Mouse (Mus musculus): ENCODE results near the gene Galk1. TPM values are rescaled to one million over a fixed set of nuclear protein-coding genes. Genes with fewer than 3 reads are reported as not detected.
A peak's percentile ranks its signal among the peaks of the same experiment; 100 is the strongest.

The Galk1 gene
- polyA plus RNA-seq, 1 experiment from 2014 or later: 174 TPM

DNA sequence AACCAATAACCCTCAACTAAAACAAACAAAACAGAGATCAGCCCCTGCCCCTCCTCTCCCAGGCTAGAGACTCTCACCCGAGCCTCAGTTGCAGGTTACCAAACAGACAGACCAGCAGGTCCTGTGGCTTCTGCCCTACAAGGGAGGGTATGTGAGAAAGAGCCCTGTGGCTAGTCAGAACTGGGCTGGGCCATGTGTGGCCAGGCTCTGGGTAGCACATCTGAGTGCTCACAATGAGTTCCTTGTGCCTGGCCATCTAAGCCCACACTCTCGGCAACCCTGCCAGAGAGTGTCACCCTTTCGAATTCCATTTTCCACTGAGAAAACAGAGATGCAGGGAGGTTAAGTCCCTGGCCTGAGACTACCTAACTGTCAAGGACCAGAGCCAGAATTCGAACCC, 20.4 kb downstream of the Galk1 start:
- Histone ChIP-seq H3K9ac (no peak overlapping the region), H3K36me3 (no peaks in the 10 kb centered on the region), H3K27ac (no peak overlapping the region), H3K27me3 (peaks cover 10% of the 10 kb centered on the region; the same call in 1 of the 2 replicates), H3K9me3 (no peaks in the 10 kb centered on the region), H3K4me2 (no peak overlapping the region), H3K4me3 (no peak overlapping the region), H3K4me1 (no peaks in the 10 kb centered on the region)
- ATAC-seq (ENCODE audit: insufficient number of reproducible peaks, low FRiP score, low TSS enrichment, low read depth): no peak
- 61% methylated on average over 4 of the region's 4 CpGs for WGBS

DNA sequence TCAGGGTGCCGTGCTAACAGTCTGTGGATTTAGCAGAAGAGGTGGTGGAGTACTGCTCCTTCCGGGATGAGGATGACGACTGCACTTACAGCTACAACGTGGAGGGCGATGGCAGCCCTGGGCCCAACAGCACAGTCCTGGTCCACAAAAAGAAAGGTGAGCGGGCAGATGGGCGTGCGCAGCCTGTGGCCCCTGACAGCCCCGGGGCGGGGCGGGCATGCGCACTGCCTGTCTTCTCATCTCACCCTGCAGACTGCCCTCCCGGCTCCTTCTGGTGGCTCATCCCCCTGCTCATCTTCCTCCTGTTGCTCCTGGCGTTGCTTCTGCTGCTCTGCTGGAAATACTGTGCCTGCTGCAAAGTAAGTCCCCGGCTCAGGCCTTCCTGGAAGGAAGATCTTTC, 22.8 kb downstream of the Galk1 start:
- peak overlapping the region; percentile 9; the same call in 1 of the 2 replicates for H3K4me3 ChIP-seq
- no peaks in the 10 kb centered on the region for H3K9me3 ChIP-seq
- 31% methylated on average over 15 of the region's 15 CpGs for WGBS
- no peak overlapping the region for H3K4me2 ChIP-seq
- H3K9ac ChIP-seq: no peak overlapping the region
- no peak overlapping the region for H3K27ac ChIP-seq
- H3K27me3 ChIP-seq: peaks cover 10% of the 10 kb centered on the region; the same call in 1 of the 2 replicates
- H3K36me3 ChIP-seq: no peaks in the 10 kb centered on the region
- ATAC-seq (ENCODE audit: insufficient number of reproducible peaks, low FRiP score, low TSS enrichment, low read depth): no peak
- no peaks in the 10 kb centered on the region for H3K4me1 ChIP-seq

DNA sequence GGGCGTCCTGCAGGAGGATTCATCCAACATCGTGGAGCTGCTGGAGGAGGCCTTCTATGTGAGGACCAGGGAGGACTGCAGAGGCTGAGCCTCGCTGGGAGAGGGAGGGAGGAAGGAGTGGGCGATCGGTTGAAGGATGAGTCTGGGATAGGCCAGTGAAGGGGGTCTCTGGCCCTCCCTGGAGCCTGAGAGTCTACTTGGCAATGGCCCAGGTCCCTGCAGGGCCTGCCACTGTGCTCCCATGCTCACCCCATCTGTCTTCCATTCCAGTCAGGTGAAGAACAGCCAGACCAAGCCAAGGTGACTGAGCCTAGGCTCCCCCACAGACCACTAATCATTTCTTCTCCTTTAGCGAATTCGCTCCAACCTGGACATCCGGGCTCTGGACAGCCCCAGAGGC, 29.2 kb downstream of the Galk1 start:
- no peak overlapping the region for H3K4me2 ChIP-seq
- no peak for ATAC-seq (ENCODE audit: insufficient number of reproducible peaks, low FRiP score, low TSS enrichment, low read depth)
- no peak overlapping the region for H3K4me3 ChIP-seq
- whole genome bisulfite sequencing: 75% methylated on average over 8 of the region's 8 CpGs
- H3K36me3 ChIP-seq: no peaks in the 10 kb centered on the region
- no peaks in the 10 kb centered on the region for H3K4me1 ChIP-seq
- 0 out of 2 replicates have a peak, but pooled peaks cover 2% of the 10 kb centered on the region for H3K27me3 ChIP-seq
- no peak overlapping the region for H3K9ac ChIP-seq
- H3K9me3 ChIP-seq: no peaks in the 10 kb centered on the region
- no peak overlapping the region for H3K27ac ChIP-seq

DNA sequence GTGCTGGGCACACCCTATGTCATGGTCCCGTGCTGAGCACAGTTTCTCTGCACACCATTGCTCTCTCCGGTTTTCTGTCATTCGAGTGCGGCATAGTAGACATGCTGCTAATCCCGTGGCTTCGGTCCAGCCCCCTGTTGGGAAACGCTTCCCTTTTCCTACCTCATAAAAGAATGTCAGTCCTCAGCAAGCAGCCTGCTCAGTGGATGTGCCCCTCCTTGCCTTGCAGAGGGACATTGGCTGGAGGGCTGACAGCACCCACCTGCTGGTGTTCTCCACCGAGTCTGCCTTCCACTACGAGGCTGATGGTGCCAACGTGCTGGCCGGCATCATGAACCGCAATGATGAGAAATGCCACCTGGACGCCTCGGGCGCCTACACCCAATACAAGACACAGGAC, 30.0 kb downstream of the Galk1 start:
- no peak overlapping the region for H3K4me2 ChIP-seq
- ATAC-seq (ENCODE audit: insufficient number of reproducible peaks, low FRiP score, low TSS enrichment, low read depth): no peak
- no peaks in the 10 kb centered on the region for H3K9me3 ChIP-seq
- H3K4me1 ChIP-seq: no peaks in the 10 kb centered on the region
- H3K27ac ChIP-seq: no peak overlapping the region
- peaks cover 9% of the 10 kb centered on the region; the same call in 1 of the 2 replicates for H3K27me3 ChIP-seq
- H3K36me3 ChIP-seq: no peaks in the 10 kb centered on the region
- 88% methylated on average over 15 of the region's 15 CpGs for WGBS
- no peak overlapping the region for H3K9ac ChIP-seq
- H3K4me3 ChIP-seq: no peak overlapping the region

DNA sequence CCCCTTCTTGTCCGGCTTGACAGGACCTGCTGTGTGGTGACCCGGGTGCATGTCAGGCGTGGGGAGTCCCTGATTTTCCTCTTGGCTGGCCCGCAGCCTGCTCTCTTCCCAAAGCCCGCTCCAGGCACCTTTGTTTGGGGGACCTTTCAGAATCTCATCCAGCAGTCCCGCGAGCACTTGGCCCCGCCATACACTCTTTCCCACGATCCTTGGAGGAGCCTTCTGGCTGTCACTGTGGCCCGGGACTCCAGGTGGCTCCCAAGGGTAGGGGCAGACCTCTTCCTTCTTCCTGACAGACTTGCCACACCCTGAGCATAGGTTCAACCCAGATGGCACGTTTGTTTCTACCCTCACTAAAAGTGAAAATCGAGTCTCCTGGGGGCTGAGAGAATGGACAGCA, 37.0 kb downstream of the Galk1 start:
- H3K9me3 ChIP-seq: no peaks in the 10 kb centered on the region
- peaks cover 48% of the 10 kb centered on the region for H3K27me3 ChIP-seq
- no peak for ATAC-seq (ENCODE audit: insufficient number of reproducible peaks, low FRiP score, low TSS enrichment, low read depth)
- H3K9ac ChIP-seq: 0 out of 2 replicates have a peak overlapping the region, but pooled peaks have one; percentile 23
- no peaks in the 10 kb centered on the region for H3K36me3 ChIP-seq
- H3K4me1 ChIP-seq: peaks cover 12% of the 10 kb centered on the region
- peak overlapping the region; percentile 49 for H3K4me3 ChIP-seq
- peak overlapping the region; percentile 40 for H3K27ac ChIP-seq
- 30% methylated on average over 12 of the region's 12 CpGs for WGBS
- peak overlapping the region; percentile 86 for H3K4me2 ChIP-seq

DNA sequence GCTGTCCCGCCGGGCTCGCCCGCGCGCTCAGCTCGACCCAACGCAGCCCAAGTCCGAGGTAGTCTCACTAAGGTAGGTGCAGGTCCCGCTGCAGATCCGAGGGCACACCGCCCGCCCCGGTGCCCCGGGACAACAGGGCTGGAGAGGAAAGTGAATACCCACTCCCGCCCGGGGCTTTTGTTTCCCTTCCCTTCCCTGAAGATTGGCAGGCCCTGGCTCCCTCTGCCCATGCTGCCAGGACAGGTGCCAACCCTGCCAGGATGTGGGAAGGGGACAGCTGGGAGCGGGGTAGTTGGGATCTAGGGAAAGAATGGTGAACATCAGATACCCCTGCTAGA, 37.5 kb downstream of the Galk1 start:
- Histone ChIP-seq H3K27ac (peak overlapping the region; percentile 40), H3K36me3 (no peaks in the 10 kb centered on the region), H3K27me3 (peaks cover 48% of the 10 kb centered on the region), H3K4me2 (peak overlapping the region; percentile 86), H3K4me1 (peaks cover 12% of the 10 kb centered on the region), H3K4me3 (peak overlapping the region; percentile 49), H3K9me3 (no peaks in the 10 kb centered on the region), H3K9ac (0 out of 2 replicates have a peak overlapping the region, but pooled peaks have one; percentile 23)
- no peak for ATAC-seq (ENCODE audit: insufficient number of reproducible peaks, low FRiP score, low TSS enrichment, low read depth)
- 3% methylated on average over 18 of the region's 18 CpGs for WGBS

DNA sequence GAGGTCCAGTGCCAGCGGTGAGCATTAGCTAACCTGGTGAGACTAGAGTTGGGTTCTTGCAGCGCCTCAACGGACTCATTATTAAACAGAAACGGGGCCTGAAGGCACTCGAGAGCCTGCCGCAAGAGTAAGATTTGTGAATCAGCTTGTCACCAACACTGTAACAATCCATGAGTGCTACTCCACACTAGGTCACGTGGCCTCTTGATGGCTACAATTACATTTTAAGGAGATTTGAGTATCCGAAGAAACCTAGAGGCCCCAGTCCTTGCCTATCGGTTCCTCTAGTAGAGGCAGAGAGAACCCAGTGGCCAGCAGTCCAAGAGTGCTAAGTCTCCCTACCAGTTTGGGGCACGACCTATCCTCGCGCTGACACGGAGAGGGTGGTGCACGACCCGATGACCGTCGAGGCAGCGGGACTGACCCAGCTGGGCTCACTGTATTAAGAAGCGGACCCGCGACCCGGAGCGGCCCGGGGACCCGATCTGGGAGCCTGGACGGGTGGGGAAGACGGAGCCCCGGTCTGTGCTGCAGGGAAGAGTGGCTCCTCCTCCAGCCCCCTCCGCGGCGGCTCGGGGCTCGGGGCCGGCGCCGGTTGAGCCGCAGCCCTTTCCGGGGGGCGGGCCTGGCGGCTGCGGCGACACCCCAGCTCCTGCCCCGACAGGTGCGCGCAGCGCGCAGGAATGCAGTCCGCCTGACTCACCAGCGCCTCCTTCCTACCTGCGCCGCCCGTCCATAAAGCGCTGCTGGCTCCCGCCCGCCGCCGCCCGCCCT, 38.0 kb downstream of the Galk1 start, which contains the start of gene Itgb4:
Itgb4 (plus strand) TSS at position 401 of the 774 bp plus-strand sequence.
- Histone ChIP-seq H3K9ac (0 out of 2 replicates have a peak within 1 kb of the TSS, but pooled peaks have one; percentile 23), H3K27ac (peak within 1 kb of the TSS; percentile 40), H3K36me3 (no peaks in the 10 kb centered on the region), H3K9me3 (no peaks in the 10 kb centered on the region), H3K27me3 (peaks cover 48% of the 10 kb centered on the region), H3K4me1 (peaks cover 14% of the 10 kb centered on the region), H3K4me3 (peak within 1 kb of the TSS; percentile 49), H3K4me2 (peak within 1 kb of the TSS; percentile 86)
- WGBS: 8% methylated on average over 56 of the region's 58 CpGs
- 0 out of 2 replicates have a peak, but pooled peaks have one; percentile 19 for ATAC-seq (ENCODE audit: insufficient number of reproducible peaks, low FRiP score, low TSS enrichment, low read depth)

DNA sequence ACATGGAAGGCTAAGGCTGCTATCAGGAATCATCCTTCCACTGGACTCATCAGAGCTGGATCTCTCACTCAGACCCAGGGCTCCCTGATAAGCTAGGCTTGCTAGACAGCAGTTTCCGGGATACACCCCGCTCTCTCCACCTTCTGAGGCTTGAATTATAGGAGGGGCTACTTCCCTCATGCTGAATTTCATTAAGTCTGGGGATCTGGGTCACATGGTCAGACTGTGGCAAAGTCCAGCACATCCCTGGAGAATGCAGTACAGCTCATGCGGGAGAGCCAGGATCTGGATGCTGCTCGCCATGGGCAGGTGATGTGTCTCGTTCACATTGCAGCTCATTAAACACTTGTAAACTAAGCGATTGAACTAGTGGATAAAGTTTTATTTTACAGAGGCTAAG, 41.5 kb downstream of the Galk1 start:
- Histone ChIP-seq H3K9me3 (no peaks in the 10 kb centered on the region), H3K9ac (no peak overlapping the region), H3K4me1 (peaks cover 14% of the 10 kb centered on the region), H3K27ac (no peak overlapping the region), H3K4me3 (no peak overlapping the region), H3K27me3 (peaks cover 26% of the 10 kb centered on the region), H3K36me3 (peaks cover 11% of the 10 kb centered on the region), H3K4me2 (no peak overlapping the region)
- 69% methylated on average over 6 of the region's 6 CpGs for WGBS
- no peak for ATAC-seq (ENCODE audit: insufficient number of reproducible peaks, low FRiP score, low TSS enrichment, low read depth)

DNA sequence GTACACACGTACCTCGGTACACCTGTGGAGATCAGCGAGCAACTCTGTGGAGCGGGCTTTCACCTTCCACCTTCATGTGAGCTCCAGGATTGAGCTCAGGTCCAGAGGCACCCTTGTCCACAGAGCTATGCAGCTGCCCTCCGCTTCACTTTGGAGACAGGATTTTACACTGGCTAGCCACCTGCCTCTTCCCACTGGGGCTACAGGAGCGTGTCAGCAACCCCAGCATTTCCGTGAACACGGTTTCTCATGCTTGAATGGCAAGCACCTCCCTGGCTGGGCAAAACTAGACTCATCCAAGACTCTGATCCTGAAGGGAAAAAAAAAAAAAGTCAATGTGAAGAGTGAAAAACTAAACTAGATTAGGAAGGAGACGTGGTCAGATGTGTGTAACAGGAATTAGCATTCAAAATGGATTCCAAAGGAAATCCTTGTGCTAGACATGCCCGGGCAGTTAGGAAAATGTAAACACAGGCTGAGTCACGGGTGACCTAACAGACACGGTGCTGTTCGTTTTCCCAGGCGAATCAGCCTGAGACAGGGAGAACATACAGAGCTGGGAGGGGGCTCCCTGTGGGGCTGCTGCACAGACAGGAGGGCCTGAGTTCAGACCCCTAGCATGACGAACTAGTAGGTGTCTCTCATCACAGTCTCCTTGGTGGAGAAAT, 42.4 kb downstream of the Galk1 start:
- no peak for ATAC-seq (ENCODE audit: insufficient number of reproducible peaks, low FRiP score, low TSS enrichment, low read depth)
- Histone ChIP-seq H3K9ac (no peak overlapping the region), H3K4me2 (no peak overlapping the region), H3K27ac (no peak overlapping the region), H3K9me3 (no peaks in the 10 kb centered on the region), H3K4me1 (peaks cover 14% of the 10 kb centered on the region), H3K4me3 (no peak overlapping the region), H3K36me3 (peaks cover 20% of the 10 kb centered on the region), H3K27me3 (peaks cover 17% of the 10 kb centered on the region)
- 59% methylated on average over 15 of the region's 15 CpGs for WGBS

DNA sequence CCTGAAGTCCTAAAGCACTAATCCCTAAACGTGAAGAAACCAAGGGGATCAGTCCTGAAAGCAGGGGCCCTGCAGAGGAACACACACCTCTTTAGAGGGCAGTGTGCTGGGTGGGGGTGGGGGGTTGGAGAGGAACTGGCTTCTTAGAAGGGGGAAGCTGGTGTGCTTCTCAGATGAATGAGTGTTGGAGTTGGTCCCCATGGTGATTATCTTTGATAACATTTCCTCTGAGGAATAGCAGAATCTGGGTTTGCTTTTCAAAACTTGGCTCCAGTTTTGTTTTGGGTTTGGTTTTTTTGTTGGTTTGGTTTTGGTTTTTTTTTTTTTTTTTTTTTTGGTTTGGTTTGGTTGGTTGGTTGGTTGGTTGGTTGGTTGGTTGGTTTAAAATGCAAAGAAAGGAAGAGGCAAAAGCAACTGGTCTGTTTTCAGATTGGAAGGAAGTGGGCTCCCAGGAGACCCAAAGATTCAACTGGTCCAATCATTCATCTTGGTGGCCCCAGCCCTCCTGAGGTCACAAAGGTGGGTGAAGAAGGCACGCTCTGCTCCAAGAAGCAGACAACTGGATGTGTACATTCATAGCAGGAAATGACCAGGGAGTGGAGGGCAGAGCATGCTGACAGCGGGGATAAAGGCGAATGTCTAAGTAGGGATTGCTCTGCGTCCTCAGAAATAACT, 43.7 kb downstream of the Galk1 start:
- Histone ChIP-seq H3K27me3 (peaks cover 5% of the 10 kb centered on the region), H3K4me1 (peaks cover 3% of the 10 kb centered on the region; the same call in 1 of the 2 replicates), H3K9me3 (no peaks in the 10 kb centered on the region), H3K27ac (no peak overlapping the region), H3K4me3 (no peak overlapping the region), H3K4me2 (no peak overlapping the region), H3K36me3 (peaks cover 33% of the 10 kb centered on the region), H3K9ac (no peak overlapping the region)
- 64% methylated on average over 5 of the region's 5 CpGs for WGBS
- no peak for ATAC-seq (ENCODE audit: insufficient number of reproducible peaks, low FRiP score, low TSS enrichment, low read depth)

DNA sequence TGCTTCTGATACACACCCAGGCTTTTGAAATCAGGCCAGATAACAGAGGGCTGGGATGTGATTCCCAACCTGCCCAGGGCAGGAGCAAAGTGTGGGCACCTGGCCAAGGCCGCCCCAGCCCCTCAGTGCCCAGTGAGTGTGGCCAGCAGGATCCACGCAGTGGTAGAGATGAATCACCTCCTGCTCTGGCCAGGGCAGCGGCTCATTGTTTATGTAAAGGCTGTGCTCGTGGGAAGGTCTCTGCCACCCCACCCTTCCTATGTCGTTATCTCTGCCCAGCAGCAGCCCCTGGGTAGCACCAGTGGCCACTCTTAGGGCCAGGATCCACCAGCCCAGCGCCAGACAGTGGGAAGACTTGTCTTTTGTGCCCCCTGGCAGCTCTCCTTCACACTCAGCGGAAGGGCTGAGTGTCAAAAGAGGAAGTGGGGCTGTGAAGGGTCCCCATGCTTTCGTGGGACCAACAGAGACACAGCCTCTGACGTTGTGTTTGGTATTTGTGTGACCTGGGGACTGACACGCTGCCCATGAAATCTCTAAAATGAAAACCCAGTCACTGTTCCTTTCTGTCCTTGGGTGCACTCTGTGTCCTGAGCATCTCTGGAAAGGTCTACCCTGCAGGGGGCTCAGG, 47.4 kb downstream of the Galk1 start:
- ATAC-seq (ENCODE audit: insufficient number of reproducible peaks, low FRiP score, low TSS enrichment, low read depth): peak; percentile 46; the same call in 1 of the 2 replicates
- WGBS: 85% methylated on average over 10 of the region's 10 CpGs
- no peak overlapping the region for H3K27ac ChIP-seq

More for the DNA sequence above, 47.4 kb downstream of the Galk1 start:
- Histone ChIP-seq H3K9ac (no peak overlapping the region), H3K4me3 (no peak overlapping the region), H3K27me3 (no peaks in the 10 kb centered on the region), H3K9me3 (no peaks in the 10 kb centered on the region), H3K36me3 (peaks cover 69% of the 10 kb centered on the region), H3K4me2 (no peak overlapping the region), H3K4me1 (peaks cover 2% of the 10 kb centered on the region; the same call in 1 of the 2 replicates)
